Mouse (Mus musculus) lung, embryonic 16.5 days (tissue): ENCODE results near the gene Nomo1. TPM values are rescaled to one million over a fixed set of nuclear protein-coding genes. Genes with fewer than 3 reads are reported as not detected.
A peak's percentile ranks its signal among the peaks of the same experiment; 100 is the strongest.

Experiments
- ATAC-seq: fragments of 200-750 bp; cut with Nextera tagmentation; 2 replicates; pipeline ENCODE4 v1.8.0; 2017; ENCODE audit warnings: low read depth, mild to moderate bottlenecking, moderate library complexity
- H3K27ac ChIP-seq: fragments of 300-500 bp; sonication (generic); 2 replicates; pipeline ENCODE4 v1.5.1; 2014; ENCODE audit warnings: mild to moderate bottlenecking, control low read depth, low read length
- H3K27me3 ChIP-seq: fragments of 300-500 bp; sonication (generic); 2 replicates; pipeline ENCODE4 v1.6.1; 2014; ENCODE audit warnings: low read depth, low read length, mixed read lengths; ENCODE audit not compliant: control insufficient read depth, insufficient read depth
- H3K36me3 ChIP-seq: fragments of 300-500 bp; sonication (generic); 2 replicates; pipeline ENCODE4 v1.6.1; 2014; ENCODE audit warnings: low read length; ENCODE audit not compliant: control insufficient read depth, insufficient read depth
- H3K4me1 ChIP-seq: fragments of 300-500 bp; sonication (generic); replicated peaks from 2 replicates; pipeline ENCODE4 v1.6.1; 2014; ENCODE audit warnings: low read length, mixed read lengths; ENCODE audit not compliant: control insufficient read depth, insufficient read depth
- H3K4me2 ChIP-seq: fragments of 300-500 bp; sonication (generic); 2 replicates; pipeline ENCODE4 v1.6.1; 2014; ENCODE audit warnings: low read depth, low read length, control low read depth
- H3K4me3 ChIP-seq: fragments of 300-500 bp; sonication (generic); 2 replicates; pipeline ENCODE4 v1.5.1; 2014; ENCODE audit warnings: mild to moderate bottlenecking, low read length, control low read depth
- H3K9ac ChIP-seq: fragments of 300-500 bp; sonication (generic); 2 replicates; pipeline ENCODE4 v1.6.1; 2014; ENCODE audit warnings: low read length, control low read depth
- H3K9me3 ChIP-seq: fragments of 300-500 bp; sonication (generic); 2 replicates; pipeline ENCODE4 v1.6.1; 2016; ENCODE audit warnings: low read length; ENCODE audit not compliant: control insufficient read depth
- WGBS: fragments of 180-500 bp; shearing (Covaris S2); extraction: QIAGEN DNeasy Blood & Tissue Kit; methylation state at CpG from one replicate; pipeline ENCODE4 v1.1.7; 2014; 5-methylcytosine and 5-hydroxymethylcytosine counted together
- polyA plus RNA-seq: library from polyadenylated mRNA; unstranded; fragments of >200 nt; fragmentation: Nextera tagmentation; extraction: Ambion mirVana; gene quantifications from 2 replicates; pipeline ENCODE4 v1.2.1, GENCODE M21; 2015

The Nomo1 gene
- polyA plus RNA-seq, 1 experiment from 2014 or later, result 30.3 TPM

DNA sequence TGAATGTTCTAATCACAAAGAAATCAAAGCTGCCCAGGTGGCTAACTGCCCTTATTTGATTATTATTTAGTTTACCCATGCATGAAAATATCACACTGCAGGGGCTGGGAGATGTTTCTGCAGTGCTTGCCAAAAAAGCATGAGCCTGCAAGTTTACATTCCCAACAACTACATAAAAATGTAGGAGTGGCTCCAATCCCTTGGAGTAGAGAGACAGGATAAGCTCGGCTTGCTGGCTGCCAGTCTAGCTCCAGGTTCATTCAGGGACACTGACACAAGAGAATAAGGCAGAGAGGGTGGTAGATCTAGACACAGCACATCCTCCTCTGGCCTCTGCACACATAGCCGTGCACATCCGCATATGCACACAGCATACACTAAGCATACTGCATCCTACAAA lies 13.9 kb upstream of the Nomo1 start:
- peak; percentile 24; the same call in 1 of the 2 replicates for ATAC-seq
- H3K4me3 ChIP-seq, result no peak overlapping the region
- H3K27ac ChIP-seq, result no peak overlapping the region
- WGBS, result 54% methylated on average over 3 of the region's 3 CpGs
- no peaks in the 10 kb centered on the region for H3K9me3 ChIP-seq
- no peak overlapping the region for H3K9ac ChIP-seq
- H3K4me2 ChIP-seq, result no peak overlapping the region
- no peaks in the 10 kb centered on the region for H3K36me3 ChIP-seq
- no peaks in the 10 kb centered on the region for H3K27me3 ChIP-seq
- no peaks in the 10 kb centered on the region for H3K4me1 ChIP-seq

DNA sequence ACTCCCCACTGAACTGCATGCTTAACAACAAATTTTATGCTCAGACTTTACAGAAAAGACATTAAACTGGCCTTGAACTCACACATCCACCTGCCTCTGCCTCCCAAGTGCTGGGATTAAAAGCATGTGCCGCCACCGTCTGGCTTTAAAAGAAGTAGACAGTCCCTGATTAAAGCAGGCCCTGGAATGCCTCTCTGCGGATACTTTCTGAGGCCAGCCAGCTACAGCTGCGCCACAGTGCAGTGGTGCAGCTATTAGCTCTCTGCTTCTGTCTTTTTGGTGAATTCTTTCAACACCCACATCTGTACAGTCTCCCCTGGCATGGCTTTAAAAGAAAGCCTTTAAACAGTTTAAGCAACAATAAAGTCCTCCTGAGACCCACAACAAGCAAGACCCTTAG lies 11.5 kb upstream of the Nomo1 start:
- no peaks in the 10 kb centered on the region for H3K9me3 ChIP-seq
- 35% methylated on average over 4 of the region's 4 CpGs for WGBS
- 0 out of 2 replicates have a peak, but pooled peaks cover 2% of the 10 kb centered on the region for H3K4me1 ChIP-seq
- ATAC-seq, result no peak
- no peak overlapping the region for H3K9ac ChIP-seq
- no peaks in the 10 kb centered on the region for H3K27me3 ChIP-seq
- H3K4me3 ChIP-seq, result no peak overlapping the region
- H3K36me3 ChIP-seq, result no peaks in the 10 kb centered on the region
- no peak overlapping the region for H3K27ac ChIP-seq
- no peak overlapping the region for H3K4me2 ChIP-seq

DNA sequence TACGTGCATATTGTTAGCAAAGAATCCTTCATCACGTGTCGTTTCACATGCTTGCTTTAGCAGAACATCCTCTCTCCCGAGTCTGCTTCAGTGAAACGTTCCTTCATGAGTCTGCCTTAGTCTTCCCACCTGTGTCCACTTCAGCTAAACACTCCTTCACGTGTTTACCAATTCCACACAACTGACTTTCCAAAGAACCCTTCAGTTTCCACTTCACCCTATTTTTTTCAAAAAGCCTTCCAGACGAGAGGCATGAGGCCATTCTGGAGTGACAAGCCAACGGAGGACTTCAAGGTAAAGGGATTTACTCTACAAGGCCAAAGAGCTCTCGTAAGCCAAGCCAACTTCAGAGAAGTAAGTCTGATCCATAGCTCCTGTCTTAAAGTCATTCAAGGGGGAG lies 8.1 kb upstream of the Nomo1 start:
- Histone ChIP-seq H3K4me3 (no peak overlapping the region), H3K27me3 (no peaks in the 10 kb centered on the region), H3K4me1 (peaks cover 2% of the 10 kb centered on the region; the same call in 1 of the 2 replicates), H3K27ac (peak overlapping the region; percentile 19; the same call in 1 of the 2 replicates), H3K36me3 (no peaks in the 10 kb centered on the region), H3K4me2 (no peak overlapping the region), H3K9ac (no peak overlapping the region), H3K9me3 (no peaks in the 10 kb centered on the region)
- ATAC-seq, result peak; percentile 47
- 41% methylated on average over 9 of the region's 9 CpGs for WGBS

DNA sequence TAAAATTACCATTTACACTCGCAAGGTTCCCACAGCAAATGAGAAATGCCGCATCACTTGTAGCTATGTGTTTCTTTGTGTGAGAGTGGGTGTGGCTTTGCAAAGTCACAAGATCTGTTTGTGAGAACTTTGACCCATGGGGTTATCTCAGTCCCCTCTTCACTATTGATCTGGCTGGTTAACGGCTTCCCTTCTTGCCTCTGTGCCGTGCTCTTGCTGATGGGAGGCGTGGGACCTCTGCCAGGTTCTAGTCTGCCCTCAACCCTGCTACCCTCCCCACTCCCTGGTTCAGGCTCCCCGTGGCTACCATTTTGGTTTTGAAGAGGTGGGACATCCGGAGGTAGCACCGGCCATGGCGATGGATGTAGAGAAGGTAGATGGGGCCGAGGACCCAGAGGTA lies 4.8 kb upstream of the Nomo1 start:
- no peaks in the 10 kb centered on the region for H3K9me3 ChIP-seq
- no peak overlapping the region for H3K4me3 ChIP-seq
- no peak for ATAC-seq
- WGBS, result 74% methylated on average over 10 of the region's 10 CpGs
- H3K36me3 ChIP-seq, result no peaks in the 10 kb centered on the region
- H3K4me2 ChIP-seq, result no peak overlapping the region
- H3K27me3 ChIP-seq, result no peaks in the 10 kb centered on the region
- H3K4me1 ChIP-seq, result peaks cover 2% of the 10 kb centered on the region; the same call in 1 of the 2 replicates
- no peak overlapping the region for H3K27ac ChIP-seq
- H3K9ac ChIP-seq, result no peak overlapping the region

DNA sequence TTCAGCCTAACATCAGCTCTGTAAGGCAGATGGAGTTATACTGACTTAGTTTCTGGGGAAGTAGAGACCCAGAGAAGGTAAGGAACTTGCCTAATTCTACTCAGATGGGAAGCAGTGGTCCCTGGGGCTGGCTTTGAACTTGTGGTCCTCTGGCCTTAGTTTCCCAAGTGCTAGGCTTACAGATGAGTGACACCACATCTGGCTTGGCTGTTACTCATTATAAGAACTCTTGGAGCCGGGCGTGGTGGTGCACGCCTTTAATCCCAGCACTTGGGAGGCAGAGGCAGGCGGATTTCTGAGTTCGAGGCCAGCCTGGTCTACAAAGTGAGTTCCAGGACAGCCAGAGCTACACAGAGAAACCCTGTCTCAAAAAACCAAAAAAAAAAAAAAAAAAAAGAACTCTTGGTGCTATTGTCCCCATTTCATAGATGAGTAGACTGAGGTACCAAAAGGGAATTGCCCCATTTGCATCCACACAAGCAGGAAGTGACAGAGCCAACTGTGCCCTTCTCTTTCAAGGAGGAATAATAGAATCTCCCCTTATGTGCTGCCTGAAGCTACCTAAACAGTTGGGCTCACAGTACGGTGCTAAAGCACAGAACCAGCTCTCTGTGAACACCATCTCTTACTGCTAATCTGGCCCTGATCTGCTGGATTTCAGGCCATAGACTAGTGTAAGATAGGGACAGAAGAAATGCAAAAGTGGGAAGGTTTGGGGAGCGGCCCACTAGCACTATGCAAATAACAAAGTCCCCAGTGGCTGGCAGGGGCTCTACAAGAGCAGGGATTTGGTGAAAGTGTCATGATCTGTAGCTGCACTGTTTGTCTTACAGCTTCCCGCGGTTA lies 4.0 kb upstream of the Nomo1 start:
- no peak overlapping the region; the same call in 1 of the 2 replicates for H3K4me3 ChIP-seq
- H3K9ac ChIP-seq, result peak overlapping the region; percentile 49; the same call in 1 of the 2 replicates
- no peak for ATAC-seq

DNA sequence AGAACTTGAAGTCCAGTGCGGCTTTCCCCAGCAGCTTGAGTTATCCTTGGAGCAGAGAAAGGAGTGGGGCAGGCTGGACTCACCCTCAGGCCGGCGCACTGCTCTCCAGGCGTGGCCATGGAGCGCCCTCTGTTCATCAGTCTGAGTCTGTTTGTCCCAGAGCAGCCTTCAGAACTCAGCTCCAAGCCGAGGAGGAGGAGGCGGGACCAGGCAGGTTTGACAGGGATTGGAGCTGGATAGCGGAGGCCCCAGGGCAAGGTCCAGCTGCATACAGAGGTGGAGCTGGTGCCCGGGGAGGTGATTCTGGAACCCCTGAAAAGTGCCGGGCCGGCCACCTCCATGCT lies 3.4 kb upstream of the Nomo1 start, which contains the start of gene Abcc6:
Abcc6 (minus strand) TSS at position 158 of the 344 bp plus-strand sequence.
- 5% methylated on average over 11 of the region's 11 CpGs for WGBS
- no peaks in the 10 kb centered on the region for H3K36me3 ChIP-seq
- H3K27me3 ChIP-seq, result no peaks in the 10 kb centered on the region
- no peaks in the 10 kb centered on the region for H3K9me3 ChIP-seq
- H3K9ac ChIP-seq, result peak within 1 kb of the TSS; percentile 49; the same call in 1 of the 2 replicates
- peaks cover 11% of the 10 kb centered on the region for H3K4me1 ChIP-seq
- H3K27ac ChIP-seq, result 0 out of 2 replicates have a peak within 1 kb of the TSS, but pooled peaks have one; percentile 3
- no peak for ATAC-seq
- peak within 1 kb of the TSS; percentile 13 for H3K4me3 ChIP-seq
- H3K4me2 ChIP-seq, result peak within 1 kb of the TSS; percentile 32

More for the DNA sequence above, 4.0 kb upstream of the Nomo1 start:
- Histone ChIP-seq H3K36me3 (no peaks in the 10 kb centered on the region), H3K9me3 (no peaks in the 10 kb centered on the region), H3K27ac (0 out of 2 replicates have a peak overlapping the region, but pooled peaks have one; percentile 3), H3K4me1 (peaks cover 6% of the 10 kb centered on the region), H3K4me2 (peak overlapping the region; percentile 32), H3K27me3 (no peaks in the 10 kb centered on the region)
- 57% methylated on average over 8 of the region's 9 CpGs for WGBS

DNA sequence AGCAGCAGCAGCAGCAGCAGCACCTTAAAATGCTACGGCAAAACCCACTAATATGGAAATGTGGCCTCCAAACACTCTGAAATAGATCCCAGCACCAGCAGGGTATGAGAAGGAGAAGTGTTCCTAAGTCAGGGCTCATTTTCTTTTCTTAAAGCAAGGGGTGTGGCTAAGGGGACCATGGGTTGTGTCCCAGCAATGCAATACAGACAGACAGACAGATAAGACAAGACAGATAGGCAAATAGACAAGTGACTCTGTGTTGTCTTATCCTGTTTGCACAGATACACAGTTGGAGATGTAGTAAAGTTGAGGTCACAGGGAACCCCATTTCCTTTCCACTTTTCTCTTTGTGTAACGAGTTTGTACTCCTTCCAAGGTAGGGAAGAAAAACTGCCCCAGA lies 2.4 kb upstream of the Nomo1 start:
- Histone ChIP-seq H3K27ac (no peak overlapping the region), H3K4me1 (peaks cover 10% of the 10 kb centered on the region), H3K9ac (no peak overlapping the region), H3K4me3 (no peak overlapping the region), H3K4me2 (no peak overlapping the region), H3K9me3 (no peaks in the 10 kb centered on the region), H3K27me3 (no peaks in the 10 kb centered on the region), H3K36me3 (no peaks in the 10 kb centered on the region)
- no peak for ATAC-seq
- WGBS, result 52% methylated on average over 2 of the region's 2 CpGs

DNA sequence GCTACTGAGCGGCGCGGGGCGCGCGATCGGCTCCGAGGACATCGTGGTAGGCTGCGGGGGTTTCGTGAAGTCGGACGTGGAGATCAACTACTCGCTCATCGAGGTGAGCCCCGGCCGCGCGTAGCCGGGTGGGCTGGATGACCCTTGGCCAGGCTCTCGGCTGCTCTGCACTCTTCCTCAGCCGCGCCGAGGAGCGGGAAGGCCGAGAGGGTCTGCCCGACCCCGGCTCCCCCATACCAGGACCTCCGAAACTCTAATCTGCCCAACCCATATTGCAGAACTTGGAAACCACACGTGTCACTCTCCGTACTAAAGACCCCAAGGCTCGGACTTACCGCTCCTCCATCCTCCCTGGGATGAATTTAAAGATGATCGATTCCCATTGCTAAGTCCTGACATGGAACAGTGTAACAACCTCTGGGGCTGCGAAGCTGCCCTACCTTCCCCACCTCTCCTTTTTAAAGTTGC lies 406 bp downstream of the Nomo1 start:
- H3K4me3 ChIP-seq, result peak overlapping the region; percentile 62
- ATAC-seq, result no peak
- no peak overlapping the region for H3K27ac ChIP-seq
- no peaks in the 10 kb centered on the region for H3K27me3 ChIP-seq
- no peaks in the 10 kb centered on the region for H3K36me3 ChIP-seq
- peaks cover 10% of the 10 kb centered on the region for H3K4me1 ChIP-seq
- peak overlapping the region; percentile 74 for H3K4me2 ChIP-seq
- WGBS, result 0% methylated on average over 33 of the region's 35 CpGs
- H3K9me3 ChIP-seq, result no peaks in the 10 kb centered on the region
- H3K9ac ChIP-seq, result peak overlapping the region; percentile 72

DNA sequence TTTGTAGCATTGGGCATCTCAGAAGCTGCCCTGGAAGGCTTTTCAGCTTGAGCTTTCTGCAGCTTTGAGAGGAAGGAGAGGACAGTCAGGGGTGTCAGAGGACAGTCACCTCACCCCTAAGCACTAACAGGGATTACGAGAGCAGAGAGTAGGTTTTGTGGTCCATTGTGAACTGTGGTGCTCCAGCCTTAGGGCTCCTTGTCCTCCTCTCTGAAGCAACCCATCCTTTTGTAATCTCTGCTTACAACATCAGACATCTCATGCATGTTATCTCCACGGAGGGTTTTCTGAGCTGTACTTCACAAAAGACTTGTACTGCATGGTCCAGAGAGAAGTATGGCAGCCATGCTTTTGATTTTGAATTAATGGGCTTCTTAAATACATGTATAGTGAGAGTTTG lies 1.5 kb downstream of the Nomo1 start:
- WGBS, result 62% methylated on average over 2 of the region's 2 CpGs
- peaks cover 10% of the 10 kb centered on the region for H3K4me1 ChIP-seq
- H3K4me2 ChIP-seq, result no peak overlapping the region; the same call in 1 of the 2 replicates
- no peak overlapping the region for H3K27ac ChIP-seq
- no peak overlapping the region for H3K4me3 ChIP-seq
- no peak for ATAC-seq
- no peak overlapping the region; the same call in 1 of the 2 replicates for H3K9ac ChIP-seq
- no peaks in the 10 kb centered on the region for H3K27me3 ChIP-seq
- no peaks in the 10 kb centered on the region for H3K36me3 ChIP-seq
- H3K9me3 ChIP-seq, result no peaks in the 10 kb centered on the region
